ENCODE assay signal across 8 mouse cellular contexts in the genomic region with DNA sequence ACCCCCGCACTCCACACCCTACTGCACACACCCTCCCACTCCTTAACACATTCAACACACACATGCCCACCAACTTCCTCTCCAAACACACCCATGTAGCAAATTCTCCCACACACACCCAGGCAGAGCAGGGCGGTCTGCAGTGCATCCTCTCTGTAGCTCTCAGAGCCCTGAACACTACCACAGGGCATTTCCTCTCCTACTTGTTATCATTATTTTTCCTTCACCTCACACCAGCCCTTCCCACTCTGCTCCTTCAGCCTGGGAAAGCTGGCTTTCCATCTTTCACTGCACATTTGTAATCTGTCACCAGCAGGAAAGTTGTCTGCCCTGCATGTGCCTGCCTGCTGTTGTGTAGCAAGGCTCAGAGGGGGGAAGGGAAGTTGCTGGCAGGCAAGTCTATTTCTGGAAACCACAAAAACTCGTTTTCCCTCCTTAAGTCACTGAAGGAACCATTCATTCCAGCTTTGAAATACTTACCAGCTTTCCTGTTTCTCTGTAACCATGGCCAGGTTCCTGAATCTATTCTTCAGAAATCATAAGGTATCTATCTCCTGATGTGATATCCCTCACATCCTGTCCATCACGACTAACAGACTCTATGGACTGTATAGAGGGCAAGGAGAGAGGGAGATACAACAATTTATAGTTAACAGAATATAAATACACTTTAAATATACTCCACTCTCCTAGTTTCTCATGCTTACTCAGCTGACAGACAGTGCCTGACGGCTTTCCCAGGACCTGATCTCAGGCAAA. TPM values are rescaled to one million over a fixed set of nuclear protein-coding genes. Genes with fewer than 3 reads are reported as not detected.
A peak's percentile ranks its signal among the peaks of the same experiment; 100 is the strongest.
DNase-seq lines count a peak whose midpoint lies in the region; ATAC-seq lines count a peak whose summit lies in the region.

No protein-coding gene starts in this region.

- ATAC-seq in common myeloid progenitor, adult 5-6 weeks (replicated peaks; ENCODE audit: low read depth, poor library complexity, severe bottlenecking), result peak; percentile 91
- ATAC-seq in heart, embryonic 14.5 days (ENCODE audit: insufficient number of reproducible peaks, insufficient read depth, low FRiP score, low read depth), result peak; percentile 85

- H3K27me3 ChIP-seq in heart, embryonic 14.5 days (ENCODE audit: control insufficient read depth, insufficient read depth, low read length), result no peaks in the 10 kb centered on the region

- 14% methylated on average over 5 of the region's 5 CpGs for WGBS in heart, embryonic 14.5 days

- peak; percentile 8 for DNase-seq in kidney, adult 11 months
- no peak for DNase-seq in kidney, adult 18-20 months
- DNase-seq in layer of hippocampus, postnatal 14 days (ENCODE audit: low spot score in 2 of 2), result peak; percentile 38 to 64
- DNase-seq in lung, postnatal 25 days (ENCODE audit: low spot score), result peak; percentile 56
- DNase-seq in right cerebral cortex, postnatal 36 days (ENCODE audit: low spot score in 2 of 2), result peak; percentile 16 to 34
- no peak for DNase-seq in cerebellum, adult 11 months

- no peaks in the 10 kb centered on the region for H3K9me3 ChIP-seq in heart, embryonic 14.5 days (ENCODE audit: control insufficient read depth, low read length)

- no peaks in the 10 kb centered on the region for H3K36me3 ChIP-seq in heart, embryonic 14.5 days (ENCODE audit: control insufficient read depth, insufficient read depth, low read length)

- H3K4me2 ChIP-seq in heart, embryonic 14.5 days (ENCODE audit: low read length), result peak overlapping the region; percentile 27

- no peak overlapping the region for H3K4me3 ChIP-seq in heart, embryonic 14.5 days (ENCODE audit: control insufficient read depth in 1 of 2, insufficient read depth in 1 of 2, low read depth in 1 of 2, low read length in 2 of 2)

- peak overlapping the region; percentile 75 to 80 for H3K27ac ChIP-seq in heart, embryonic 14.5 days (replicated peaks in 1 of 2; ENCODE audit: control insufficient read depth in 1 of 2, insufficient read depth in 1 of 2, low read depth in 2 of 2, low read length in 2 of 2)

- H3K9ac ChIP-seq in heart, embryonic 14.5 days (ENCODE audit: low read length), result 0 out of 2 replicates have a peak overlapping the region, but pooled peaks have one; percentile 1

- H3K4me1 ChIP-seq in heart, embryonic 14.5 days (ENCODE audit: control insufficient read depth in 2 of 2, insufficient read depth in 2 of 2, low read length in 2 of 2), result peaks cover 7 to 15% of the 10 kb centered on the region in 2 experiments

RNA-seq across cellular contexts. Expression of gene Nemp2, which starts 52.0 kb away (rescaled TPM):
- 13.7 and 14.2 TPM in 2 replicates for total RNA-seq in common myeloid progenitor, adult 5-6 weeks (2017)
- polyA plus RNA-seq in heart, embryonic 14.5 days (2014; fragmentation: Nextera tagmentation; extraction: Ambion mirVana), result 5.6 and 6.3 TPM in 2 replicates
- 1 to 10 TPM; 3.2 to 4.4 TPM for total RNA-seq in layer of hippocampus, postnatal 14 days (2021)

Comparison
In these comparisons a context has a peak if more than half of its experiments do, and no peak if none do; other contexts are left out.
1. DNase-seq: peak in kidney, adult 11 months (single experiment), layer of hippocampus, postnatal 14 days (2 of 2), lung, postnatal 25 days (single experiment) and right cerebral cortex, postnatal 36 days (2 of 2); none in kidney, adult 18-20 months (single experiment) and cerebellum, adult 11 months (single experiment).